Mouse (Mus musculus) thymus, adult 2 months (tissue): ENCODE data around the gene Pimreg. TPM values are rescaled to one million over a fixed set of nuclear protein-coding genes. Genes with fewer than 3 reads are reported as not detected.

Source experiments
- DNase-seq: peaks from one replicate; pipeline ENCODE4 v3.0.0; 2021
- H3K27ac ChIP-seq: fragments of 200-500 bp; 2 replicates; pipeline ENCODE4 v1.5.1; 2012; ENCODE audit warnings: low read length, control low read depth; ENCODE audit not compliant: control insufficient read depth, insufficient read depth
- H3K27me3 ChIP-seq: fragments of 200-500 bp; 2 replicates; pipeline ENCODE4 v1.6.1; 2012; ENCODE audit warnings: mild to moderate bottlenecking, low read length, moderate library complexity, mixed read lengths; ENCODE audit not compliant: control insufficient read depth, insufficient read depth
- H3K36me3 ChIP-seq: fragments of 200-500 bp; 2 replicates; pipeline ENCODE4 v1.6.1; 2012; ENCODE audit warnings: mild to moderate bottlenecking, low read length, moderate library complexity; ENCODE audit not compliant: control insufficient read depth, insufficient read depth
- H3K4me1 ChIP-seq: fragments of 200-500 bp; replicated peaks from 2 replicates; pipeline ENCODE4 v1.6.1; 2012; ENCODE audit warnings: low read length; ENCODE audit not compliant: control insufficient read depth, insufficient read depth
- H3K4me3 ChIP-seq: fragments of 200-500 bp; 2 replicates; pipeline ENCODE4 v1.5.1; 2012; ENCODE audit warnings: mild to moderate bottlenecking, low read length, control low read depth, moderate library complexity; ENCODE audit not compliant: control insufficient read depth, insufficient read depth
- CTCF ChIP-seq: fragments of 200-500 bp; IDR thresholded peaks from 2 replicates; pipeline ENCODE4 v1.5.1; 2012; ENCODE audit warnings: mild to moderate bottlenecking, control low read depth, low read length, moderate library complexity, borderline replicate concordance; ENCODE audit not compliant: control insufficient read depth, poor library complexity, insufficient read depth; ENCODE audit errors: extremely low read depth
- POLR2A ChIP-seq: fragments of 200-500 bp; IDR thresholded peaks from 2 replicates; pipeline ENCODE4 v1.6.1; 2012; ENCODE audit warnings: mild to moderate bottlenecking, low read length, control low read depth, moderate library complexity; ENCODE audit not compliant: control insufficient read depth, poor library complexity, insufficient read depth; ENCODE audit errors: extremely low read depth
- WGBS: fragments of 180-500 bp; shearing (Covaris S2); methylation state at CpG from one replicate; pipeline ENCODE4 v1.1.7; 2018; 5-methylcytosine and 5-hydroxymethylcytosine counted together
- polyA plus RNA-seq: library from polyadenylated mRNA; depleted of rRNA; stranded (reverse); fragments of >200 nt; gene quantifications from 2 replicates; pipeline ENCODE4 v1.2.3, GENCODE M21; 2012; rRNA removed

Pimreg gene
- 40.8 and 48.0 TPM in 2 replicates for polyA plus RNA-seq

GRCm38 (mm10) chr11:72041768-72042607 lies at the start of gene Pimreg:
TSS of gene Pimreg (plus strand) at chr11:72042032.
- peak; percentile 92 for DNase-seq

GRCm38 (mm10) chr11:71992438-71992837 lies 49.4 kb upstream of the Pimreg start:
- no peak overlapping the region for H3K4me3 ChIP-seq
- H3K4me1 ChIP-seq: peaks cover 14% of the 10 kb centered on the region
- no peak overlapping the region for H3K27ac ChIP-seq
- TF ChIP-seq CTCF: no peak
- no peak for TF ChIP-seq POLR2A
- no peaks in the 10 kb centered on the region for H3K27me3 ChIP-seq
- no peak for DNase-seq
- no peaks in the 10 kb centered on the region for H3K36me3 ChIP-seq
- 94% methylated on average over 12 of the region's 12 CpGs for WGBS

More at GRCm38 (mm10) chr11:72041768-72042607, at the start of gene Pimreg:
- peak within 1 kb of the TSS; percentile 28; the same call in 1 of the 2 replicates for H3K27ac ChIP-seq
- H3K4me1 ChIP-seq: peaks cover 27% of the 10 kb centered on the region
- 0 out of 2 replicates have a peak, but pooled peaks have one; percentile 24 for TF ChIP-seq POLR2A
- TF ChIP-seq CTCF: peak; percentile 30; the same call in 1 of the 2 replicates
- H3K4me3 ChIP-seq: peak within 1 kb of the TSS; percentile 85
- H3K36me3 ChIP-seq: no peaks in the 10 kb centered on the region
- no peaks in the 10 kb centered on the region for H3K27me3 ChIP-seq
- WGBS: 1% methylated on average over 52 of the region's 52 CpGs

- Histone ChIP-seq H3K36me3 (no peaks in the 10 kb centered on the region), H3K27ac (peak overlapping the region; percentile 83), H3K4me3 (0 out of 2 replicates have a peak overlapping the region, but pooled peaks have one; percentile 12), H3K4me1 (peaks cover 21% of the 10 kb centered on the region), H3K27me3 (no peaks in the 10 kb centered on the region)
- no peak for TF ChIP-seq POLR2A
- 0 out of 2 replicates have a peak, but pooled peaks have one; percentile 24 for TF ChIP-seq CTCF
- peak; percentile 24 for DNase-seq
- WGBS: 1% methylated on average over 9 of the region's 9 CpGs
Observed at GRCm38 (mm10) chr11:71995968-71996511, 45.8 kb upstream of the Pimreg start.

GRCm38 (mm10) chr11:71996805-71997204 lies 45.0 kb upstream of the Pimreg start:
- no peak for DNase-seq
- Histone ChIP-seq H3K36me3 (no peaks in the 10 kb centered on the region), H3K4me3 (no peak overlapping the region), H3K4me1 (peaks cover 21% of the 10 kb centered on the region), H3K27ac (no peak overlapping the region), H3K27me3 (no peaks in the 10 kb centered on the region)
- WGBS: 78% methylated on average over 11 of the region's 11 CpGs
- TF ChIP-seq POLR2A: no peak
- no peak for TF ChIP-seq CTCF

GRCm38 (mm10) chr11:72000194-72000593 lies 41.6 kb upstream of the Pimreg start:
- WGBS: 50% methylated on average over 6 of the region's 6 CpGs
- no peak for TF ChIP-seq POLR2A
- TF ChIP-seq CTCF: no peak
- no peak for DNase-seq
- Histone ChIP-seq H3K36me3 (no peaks in the 10 kb centered on the region), H3K4me1 (peaks cover 30% of the 10 kb centered on the region), H3K27ac (no peak overlapping the region), H3K27me3 (no peaks in the 10 kb centered on the region), H3K4me3 (no peak overlapping the region)

GRCm38 (mm10) chr11:72002138-72002853 lies 39.5 kb upstream of the Pimreg start:
- TF ChIP-seq CTCF (peak; percentile 83; the same call in 1 of the 2 replicates), POLR2A (no peak)
- 53% methylated on average over 13 of the region's 13 CpGs for WGBS
- DNase-seq: peak; percentile 49
- Histone ChIP-seq H3K27ac (no peak overlapping the region), H3K27me3 (no peaks in the 10 kb centered on the region), H3K36me3 (no peaks in the 10 kb centered on the region), H3K4me1 (peaks cover 15% of the 10 kb centered on the region), H3K4me3 (no peak overlapping the region)
